Mouse (Mus musculus): ENCODE measurements around the gene Sh2d1b2.

DNA sequence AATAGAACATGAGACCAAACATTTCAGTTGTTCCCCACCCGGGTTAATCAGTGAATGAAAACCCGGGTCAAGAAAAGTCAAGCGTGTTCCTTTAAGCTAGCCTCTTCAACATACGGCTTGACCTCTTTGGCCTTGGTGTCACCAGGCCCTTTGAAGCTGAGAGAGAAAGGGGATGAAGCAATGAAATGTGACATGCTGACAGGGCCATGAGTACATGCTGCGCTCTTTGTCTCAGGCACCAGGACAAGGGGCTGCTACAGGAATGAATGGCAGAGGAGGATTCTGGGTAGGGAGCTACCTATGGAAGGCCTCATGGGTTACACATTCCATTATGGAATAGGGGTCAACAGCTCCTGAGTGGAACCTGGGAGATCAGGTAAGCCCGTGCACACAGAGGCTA, 70.6 kb downstream of the Sh2d1b2 start:
- TF ChIP-seq HCFC1 (IDR thresholded peaks at IDR 0.05; ENCODE audit: borderline replicate concordance, insufficient read depth, low read length) (no peak), ZNF384 (IDR thresholded peaks at IDR 0.05; ENCODE audit: low read depth, low read length) (no peak), ZC3H11A (IDR thresholded peaks at IDR 0.05; ENCODE audit: borderline replicate concordance, low read depth, low read length) (no peak), CHD2 (IDR thresholded peaks at IDR 0.05; ENCODE audit: low read depth, low read length) (no peak), MAFK (IDR thresholded peaks at IDR 0.05; ENCODE audit: insufficient read depth, low read depth, low read length) (no peak)

Measured in ES-E14 (cell line).